Comparison of ENCODE assay signal across 8 mouse cellular contexts in genomic region chr6:49213581-49214085, GRCm38 (mm10). TPM values are rescaled to one million over a fixed set of nuclear protein-coding genes. Genes with fewer than 3 reads are reported as not detected.
DNase-seq lines count a peak whose midpoint lies in the region; ATAC-seq and TF ChIP-seq lines count a peak whose summit lies in the region.

No protein-coding gene starts in this region.

- no peak for TF ChIP-seq CTCF in brain, embryonic 14.5 days (IDR thresholded peaks at IDR 0.05; ENCODE audit: borderline replicate concordance, extremely low read depth, insufficient read depth, insufficient read length)

- peak overlapping the region; percentile 89 for H3K9ac ChIP-seq in heart, embryonic 15.5 days
- H3K9ac ChIP-seq in limb, embryonic 13.5 days = peak overlapping the region; percentile 97
- peak overlapping the region; percentile 95 for H3K9ac ChIP-seq in neural tube, embryonic 11.5 days (ENCODE audit: low read length)

- no peak for TF ChIP-seq POLR2A in brain, embryonic 14.5 days (IDR thresholded peaks at IDR 0.05; ENCODE audit: borderline replicate concordance, extremely low read depth, insufficient read depth, insufficient read length, poor library complexity, severe bottlenecking)

- no peaks in the 10 kb centered on the region for H3K27me3 ChIP-seq in heart, embryonic 15.5 days
- H3K27me3 ChIP-seq in limb, embryonic 13.5 days = no peaks in the 10 kb centered on the region
- no peaks in the 10 kb centered on the region for H3K27me3 ChIP-seq in neural tube, embryonic 11.5 days (ENCODE audit: control insufficient read depth, insufficient read depth, low read length)

- peak overlapping the region; percentile 97 for H3K27ac ChIP-seq in heart, embryonic 15.5 days
- peak overlapping the region; percentile 99 for H3K27ac ChIP-seq in limb, embryonic 13.5 days
- peak overlapping the region; percentile 99 for H3K27ac ChIP-seq in neural tube, embryonic 11.5 days (ENCODE audit: low read depth, low read length)

- H3K4me3 ChIP-seq in heart, embryonic 15.5 days = peak overlapping the region; percentile 84
- peak overlapping the region; percentile 94 for H3K4me3 ChIP-seq in limb, embryonic 13.5 days
- H3K4me3 ChIP-seq in neural tube, embryonic 11.5 days (ENCODE audit: low read depth, low read length) = peak overlapping the region; percentile 93

- H3K9me3 ChIP-seq in heart, embryonic 15.5 days (replicated peaks) = no peaks in the 10 kb centered on the region
- no peaks in the 10 kb centered on the region for H3K9me3 ChIP-seq in limb, embryonic 13.5 days
- no peaks in the 10 kb centered on the region for H3K9me3 ChIP-seq in neural tube, embryonic 11.5 days (ENCODE audit: control insufficient read depth, low read length)

- no peaks in the 10 kb centered on the region for H3K36me3 ChIP-seq in heart, embryonic 15.5 days
- peaks cover 7% of the 10 kb centered on the region for H3K36me3 ChIP-seq in limb, embryonic 13.5 days
- no peaks in the 10 kb centered on the region for H3K36me3 ChIP-seq in neural tube, embryonic 11.5 days (ENCODE audit: control insufficient read depth, insufficient read depth, low read length)

- DNase-seq in ovary, postnatal 36 days (ENCODE audit: low spot score) = peak; percentile 14
- no peak for DNase-seq in ovary, postnatal 14 days (ENCODE audit: low spot score)
- DNase-seq in brain, embryonic 14.5 days (ENCODE audit: low read depth) = peak; percentile 51
- DNase-seq in neural tube, embryonic 11.5 days (ENCODE audit: low spot score) = peak; percentile 48
- DNase-seq in urinary bladder, postnatal 25 days (ENCODE audit: low spot score) = peak; percentile 26
- no peak for DNase-seq in layer of hippocampus, adult 9-10 months (ENCODE audit: low spot score)

- under 1% methylated on average over 41 of the region's 50 CpGs for WGBS in heart, embryonic 15.5 days
- under 1% methylated on average over 39 of the region's 50 CpGs for WGBS in limb, embryonic 13.5 days
- under 1% methylated on average over 39 of the region's 50 CpGs for WGBS in neural tube, embryonic 11.5 days

- H3K4me2 ChIP-seq in heart, embryonic 15.5 days = peak overlapping the region; percentile 92
- H3K4me2 ChIP-seq in limb, embryonic 13.5 days (replicated peaks) = peak overlapping the region; percentile 94
- peak overlapping the region; percentile 98 for H3K4me2 ChIP-seq in neural tube, embryonic 11.5 days (ENCODE audit: low read depth)

- no peak; the same call in 1 of the 2 replicates for ATAC-seq in heart, embryonic 15.5 days (replicated peaks; ENCODE audit: insufficient number of reproducible peaks, insufficient read depth, low FRiP score, low read depth)
- ATAC-seq in limb, embryonic 13.5 days (ENCODE audit: low FRiP score, low read depth) = no peak
- no peak for ATAC-seq in neural tube, embryonic 11.5 days (ENCODE audit: insufficient read depth, low FRiP score, low TSS enrichment)

- H3K4me1 ChIP-seq in heart, embryonic 15.5 days (replicated peaks) = peaks cover 44% of the 10 kb centered on the region
- H3K4me1 ChIP-seq in limb, embryonic 13.5 days = peaks cover 45% of the 10 kb centered on the region
- peaks cover 25% of the 10 kb centered on the region for H3K4me1 ChIP-seq in neural tube, embryonic 11.5 days (ENCODE audit: control insufficient read depth, insufficient read depth, low read length)

RNA-seq across cellular contexts. Expression of gene Igf2bp3, which starts 1.1 kb away (rescaled TPM):
- 22.0 and 22.6 TPM in 2 replicates for polyA plus RNA-seq in brain, embryonic 14.5 days (2012; rRNA removed)
- 33.0 and 33.4 TPM in 2 replicates for polyA plus RNA-seq in heart, embryonic 15.5 days (2015; fragmentation: Nextera tagmentation; extraction: Ambion mirVana)
- 79.9 and 81.4 TPM in 2 replicates for polyA plus RNA-seq in limb, embryonic 13.5 days (2015; fragmentation: Nextera tagmentation; extraction: Ambion mirVana)
- polyA plus RNA-seq in neural tube, embryonic 11.5 days (2014; fragmentation: Nextera tagmentation; extraction: Ambion mirVana) = 129 and 130 TPM in 2 replicates

RNA-seq across cellular contexts. Expression of gene Tra2a, which starts 50.2 kb away (rescaled TPM):
- 199 and 246 TPM in 2 replicates for polyA plus RNA-seq in brain, embryonic 14.5 days (2012; rRNA removed)
- polyA plus RNA-seq in heart, embryonic 15.5 days (2015; fragmentation: Nextera tagmentation; extraction: Ambion mirVana) = 55.5 and 59.6 TPM in 2 replicates
- polyA plus RNA-seq in limb, embryonic 13.5 days (2015; fragmentation: Nextera tagmentation; extraction: Ambion mirVana) = 131 and 132 TPM in 2 replicates
- polyA plus RNA-seq in neural tube, embryonic 11.5 days (2014; fragmentation: Nextera tagmentation; extraction: Ambion mirVana) = 50.0 and 54.7 TPM in 2 replicates

Comparison
In these comparisons a context has a peak if more than half of its experiments do, and no peak if none do; other contexts are left out.
1. DNase-seq: peak in ovary, postnatal 36 days (single experiment), brain, embryonic 14.5 days (single experiment), neural tube, embryonic 11.5 days (single experiment) and urinary bladder, postnatal 25 days (single experiment); none in ovary, postnatal 14 days (single experiment) and layer of hippocampus, adult 9-10 months (single experiment).
2. Peak in every context shown above with its lines, with median percentiles within 50 percentile points of each other: H3K27ac ChIP-seq, H3K4me2 ChIP-seq, H3K4me3 ChIP-seq and H3K9ac ChIP-seq.